Mouse (Mus musculus) heart, embryonic 14.5 days (tissue): ENCODE measurements around the gene E130114P18Rik. TPM values are rescaled to one million over a fixed set of nuclear protein-coding genes. Genes with fewer than 3 reads are reported as not detected.

Experiments used
- ATAC-seq: fragments of 200-750 bp; cut with Nextera tagmentation; 2 replicates; pipeline ENCODE4 v1.8.0; 2017; ENCODE audit warnings: low read depth, moderate TSS enrichment; ENCODE audit not compliant: insufficient number of reproducible peaks, insufficient read depth, low FRiP score
- H3K27ac ChIP-seq, 2 experiments: fragments of 200-500 bp in 1 of 2; fragments of 300-500 bp in 1 of 2; sonication (generic) in 1 of 2; replicated peaks in 1 of 2; 2 replicates each; pipeline ENCODE4 v1.5.1; 2012 to 2014; ENCODE audit warnings: low read depth in 2 of 2, low read length in 2 of 2, control low read depth in 1 of 2, mild to moderate bottlenecking in 1 of 2, mixed read lengths in 1 of 2; ENCODE audit not compliant: control insufficient read depth in 1 of 2, insufficient read depth in 1 of 2
- H3K27me3 ChIP-seq: fragments of 300-500 bp; sonication (generic); 2 replicates; pipeline ENCODE4 v1.6.1; 2014; ENCODE audit warnings: mild to moderate bottlenecking, low read length, control low read depth; ENCODE audit not compliant: control insufficient read depth, insufficient read depth
- H3K36me3 ChIP-seq: fragments of 300-500 bp; sonication (generic); 2 replicates; pipeline ENCODE4 v1.6.1; 2014; ENCODE audit warnings: mild to moderate bottlenecking, control low read depth, low read length, mixed read lengths; ENCODE audit not compliant: control insufficient read depth, insufficient read depth
- H3K4me1 ChIP-seq, 2 experiments: fragments of 200-500 bp in 1 of 2; fragments of 300-500 bp in 1 of 2; sonication (generic) in 1 of 2; 2 replicates each; pipeline ENCODE4 v1.6.1; 2012 to 2014; ENCODE audit warnings: low read length in 2 of 2, control low read depth in 1 of 2, mixed read lengths in 1 of 2; ENCODE audit not compliant: control insufficient read depth in 2 of 2, insufficient read depth in 2 of 2
- H3K4me2 ChIP-seq: fragments of 300-500 bp; sonication (generic); 2 replicates; pipeline ENCODE4 v1.6.1; 2014; ENCODE audit warnings: mild to moderate bottlenecking, low read length
- H3K4me3 ChIP-seq, 2 experiments: fragments of 200-500 bp in 1 of 2; fragments of 300-500 bp in 1 of 2; sonication (generic) in 1 of 2; 2 replicates each; pipeline ENCODE4 v1.5.1; 2012 to 2014; ENCODE audit warnings: low read length in 2 of 2, mild to moderate bottlenecking in 2 of 2, control low read depth in 1 of 2, low read depth in 1 of 2, moderate library complexity in 1 of 2; ENCODE audit not compliant: control insufficient read depth in 1 of 2, insufficient read depth in 1 of 2
- H3K9ac ChIP-seq: fragments of 300-500 bp; sonication (generic); 2 replicates; pipeline ENCODE4 v1.6.1; 2014; ENCODE audit warnings: mild to moderate bottlenecking, low read length
- H3K9me3 ChIP-seq: fragments of 300-500 bp; sonication (generic); 2 replicates; pipeline ENCODE4 v1.6.1; 2016; ENCODE audit warnings: low read length, control low read depth; ENCODE audit not compliant: control insufficient read depth
- WGBS: fragments of 180-500 bp; shearing (Covaris S2); extraction: QIAGEN DNeasy Blood & Tissue Kit; methylation state at CpG from one replicate; pipeline ENCODE4 v1.1.7; 2014; 5-methylcytosine and 5-hydroxymethylcytosine counted together
- polyA plus RNA-seq: library from polyadenylated mRNA; unstranded; fragments of >200 nt; fragmentation: Nextera tagmentation; extraction: Ambion mirVana; gene quantifications from 2 replicates; pipeline ENCODE4 v1.2.1, GENCODE M21; 2014

E130114P18Rik gene
- polyA plus RNA-seq, 1 experiment from 2014 or later, result 0.59 TPM

- Histone ChIP-seq H3K27me3 (no peaks in the 10 kb centered on the region), H3K4me3 (no peak overlapping the region)
- no peak for ATAC-seq
Observed at GRCm38 (mm10) chr4:97670418-97670817, 107.5 kb downstream of the E130114P18Rik start.

GRCm38 (mm10) chr4:97669808-97670207 lies 108.1 kb downstream of the E130114P18Rik start:
- 56% methylated on average over 3 of the region's 3 CpGs for WGBS
- Histone ChIP-seq H3K4me3 (no peak overlapping the region), H3K4me2 (no peak overlapping the region), H3K4me1 (peaks cover 0 to 6% of the 10 kb centered on the region in 2 experiments; a peak in 1 of 4 replicates), H3K9ac (no peak overlapping the region), H3K27ac (no peak overlapping the region), H3K27me3 (no peaks in the 10 kb centered on the region), H3K36me3 (no peaks in the 10 kb centered on the region), H3K9me3 (no peaks in the 10 kb centered on the region)
- no peak for ATAC-seq

More at GRCm38 (mm10) chr4:97670418-97670817, 107.5 kb downstream of the E130114P18Rik start:
- Histone ChIP-seq H3K4me2 (no peak overlapping the region), H3K4me1 (peaks cover 0 to 4% of the 10 kb centered on the region in 2 experiments; a peak in 1 of 4 replicates), H3K36me3 (no peaks in the 10 kb centered on the region), H3K27ac (no peak overlapping the region), H3K9me3 (no peaks in the 10 kb centered on the region), H3K9ac (no peak overlapping the region)

DNA sequence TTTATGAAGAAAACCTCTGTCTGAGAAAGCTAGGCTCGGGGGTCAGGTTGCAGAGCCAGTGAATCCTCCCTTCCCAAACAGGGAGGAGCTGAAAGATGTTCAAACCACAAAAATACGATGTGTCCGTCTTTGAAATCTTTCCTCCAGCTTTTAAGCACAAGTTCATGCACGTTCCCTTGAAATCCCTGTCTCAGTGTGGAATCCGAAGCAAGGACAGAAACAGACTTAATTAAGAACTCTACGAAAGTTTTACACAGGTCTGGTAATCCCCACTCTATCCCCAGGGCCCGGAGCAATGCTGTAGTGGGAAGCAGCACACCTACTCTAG lies 112.5 kb downstream of the E130114P18Rik start:
- H3K9me3 ChIP-seq, result no peaks in the 10 kb centered on the region
- H3K4me3 ChIP-seq, result no peak overlapping the region
- WGBS, result 75% methylated on average over 7 of the region's 7 CpGs
- no peaks in the 10 kb centered on the region for H3K27me3 ChIP-seq
- no peak for ATAC-seq
- peak overlapping the region; percentile 25 to 46 for H3K27ac ChIP-seq
- no peak overlapping the region for H3K9ac ChIP-seq
- no peak overlapping the region for H3K4me2 ChIP-seq
- H3K4me1 ChIP-seq, result peaks cover 0 to 2% of the 10 kb centered on the region in 2 experiments; a peak in 1 of 4 replicates
- no peaks in the 10 kb centered on the region for H3K36me3 ChIP-seq

GRCm38 (mm10) chr4:97664738-97665427 lies 113.0 kb downstream of the E130114P18Rik start:
- Histone ChIP-seq H3K4me3 (no peak overlapping the region), H3K9ac (no peak overlapping the region), H3K27ac (peak overlapping the region; percentile 25 to 46), H3K4me2 (no peak overlapping the region), H3K9me3 (no peaks in the 10 kb centered on the region), H3K27me3 (no peaks in the 10 kb centered on the region), H3K4me1 (peaks cover 0 to 2% of the 10 kb centered on the region in 2 experiments; a peak in 1 of 4 replicates), H3K36me3 (no peaks in the 10 kb centered on the region)
- ATAC-seq, result no peak
- 50% methylated on average over 7 of the region's 7 CpGs for WGBS

DNA sequence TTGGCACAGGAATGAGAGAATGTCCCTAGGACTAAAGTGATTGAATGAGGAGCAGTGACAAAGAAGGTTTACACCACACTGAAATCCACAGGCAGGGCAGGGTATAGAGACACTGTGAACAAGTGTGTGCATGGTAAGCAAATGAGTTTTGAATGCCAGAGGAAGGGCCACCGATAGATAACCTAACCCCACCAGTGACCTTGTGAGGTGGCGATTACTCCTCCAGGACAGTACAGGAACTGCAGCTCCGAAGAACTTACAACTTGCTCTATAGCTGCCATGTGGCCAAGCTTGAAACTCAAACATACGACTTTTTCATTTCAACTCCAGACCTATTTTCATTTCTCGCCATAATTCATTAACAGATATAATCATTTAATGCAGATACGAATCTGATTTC lies 114.0 kb downstream of the E130114P18Rik start:
- Histone ChIP-seq H3K9ac (no peak overlapping the region), H3K4me3 (no peak overlapping the region), H3K4me2 (no peak overlapping the region), H3K4me1 (peaks cover under 1 to 3% of the 10 kb centered on the region in 2 experiments; a peak in 2 of 4 replicates), H3K27ac (no peak overlapping the region), H3K9me3 (no peaks in the 10 kb centered on the region), H3K36me3 (no peaks in the 10 kb centered on the region), H3K27me3 (no peaks in the 10 kb centered on the region)
- ATAC-seq, result no peak
- 73% methylated on average over 6 of the region's 6 CpGs for WGBS

GRCm38 (mm10) chr4:97662841-97663240 lies 115.0 kb downstream of the E130114P18Rik start:
- Histone ChIP-seq H3K4me2 (no peak overlapping the region), H3K9ac (no peak overlapping the region), H3K4me1 (peaks cover 2 to 4% of the 10 kb centered on the region in 2 experiments; a peak in 2 of 4 replicates), H3K27me3 (no peaks in the 10 kb centered on the region), H3K27ac (no peak overlapping the region), H3K36me3 (no peaks in the 10 kb centered on the region), H3K9me3 (no peaks in the 10 kb centered on the region), H3K4me3 (no peak overlapping the region)
- no peak for ATAC-seq
- 64% methylated on average over 11 of the region's 11 CpGs for WGBS

DNA sequence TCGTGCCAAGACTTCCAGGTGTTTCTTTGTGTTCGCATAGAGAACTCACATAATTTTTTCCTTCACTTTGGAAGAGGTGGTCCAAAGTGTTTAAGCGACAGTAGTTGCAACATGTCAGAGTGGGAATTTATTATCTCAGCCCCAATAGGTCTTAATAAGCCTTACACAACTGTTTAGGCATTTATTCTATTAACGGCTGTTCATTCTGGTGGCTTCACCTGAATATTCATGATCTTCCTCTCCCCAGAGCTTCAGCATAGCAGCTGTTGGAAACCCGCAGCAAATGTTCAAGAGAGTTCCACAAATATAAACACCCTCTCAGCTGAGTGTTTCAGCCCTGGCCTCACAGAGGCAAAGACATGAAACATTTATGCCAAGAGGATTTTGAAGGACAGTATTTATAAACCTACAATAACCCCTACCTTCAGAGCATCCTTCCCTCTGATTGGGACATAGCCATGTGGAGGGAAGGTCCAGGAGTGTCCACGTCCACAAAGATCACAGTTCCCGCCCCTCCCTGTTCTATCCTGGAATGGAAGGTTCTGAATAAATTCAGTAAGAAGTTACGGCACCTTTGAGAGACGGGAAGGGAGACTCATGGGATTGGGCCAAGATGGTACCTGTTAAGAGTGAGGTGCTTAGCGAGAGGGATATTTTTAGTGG lies 116.1 kb downstream of the E130114P18Rik start:
- Histone ChIP-seq H3K27ac (no peak overlapping the region), H3K9ac (no peak overlapping the region), H3K4me1 (peaks cover 2 to 4% of the 10 kb centered on the region in 2 experiments; a peak in 2 of 4 replicates), H3K4me3 (no peak overlapping the region), H3K4me2 (no peak overlapping the region), H3K9me3 (no peaks in the 10 kb centered on the region), H3K27me3 (no peaks in the 10 kb centered on the region), H3K36me3 (no peaks in the 10 kb centered on the region)
- WGBS, result 86% methylated on average over 10 of the region's 10 CpGs
- ATAC-seq, result no peak
